Mouse (Mus musculus) urinary bladder, postnatal 25 days (tissue): Measurements from ENCODE around the gene Phldb2.

Experiments
- DNase-seq: peaks from one replicate; pipeline ENCODE4 v3.0.0; 2022; ENCODE audit warnings: low spot score

The Phldb2 gene

DNA sequence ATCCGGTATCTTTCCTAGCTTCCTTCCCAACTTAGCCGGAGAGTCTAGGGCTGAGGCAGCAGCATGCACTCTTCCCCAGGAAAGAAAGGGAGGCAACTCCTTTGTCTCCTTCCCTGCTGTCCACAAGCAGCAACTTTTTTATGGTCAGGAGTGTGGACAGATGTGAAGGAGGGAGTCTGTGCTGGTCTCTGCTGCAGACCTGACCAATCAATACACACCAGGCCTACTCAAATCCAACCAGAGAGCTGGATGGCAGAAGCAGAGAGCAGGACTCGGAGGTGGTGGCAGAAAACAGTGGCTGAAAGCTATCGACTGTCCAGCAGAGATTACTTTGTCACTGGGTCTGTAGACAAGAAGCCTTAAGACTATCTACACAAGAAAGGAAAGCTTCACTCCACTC lies at the start of gene Phldb2:
Gene Phldb2 (minus strand): TSS at position 205 of the 400 bp plus-strand sequence.
- no peak for DNase-seq

DNA sequence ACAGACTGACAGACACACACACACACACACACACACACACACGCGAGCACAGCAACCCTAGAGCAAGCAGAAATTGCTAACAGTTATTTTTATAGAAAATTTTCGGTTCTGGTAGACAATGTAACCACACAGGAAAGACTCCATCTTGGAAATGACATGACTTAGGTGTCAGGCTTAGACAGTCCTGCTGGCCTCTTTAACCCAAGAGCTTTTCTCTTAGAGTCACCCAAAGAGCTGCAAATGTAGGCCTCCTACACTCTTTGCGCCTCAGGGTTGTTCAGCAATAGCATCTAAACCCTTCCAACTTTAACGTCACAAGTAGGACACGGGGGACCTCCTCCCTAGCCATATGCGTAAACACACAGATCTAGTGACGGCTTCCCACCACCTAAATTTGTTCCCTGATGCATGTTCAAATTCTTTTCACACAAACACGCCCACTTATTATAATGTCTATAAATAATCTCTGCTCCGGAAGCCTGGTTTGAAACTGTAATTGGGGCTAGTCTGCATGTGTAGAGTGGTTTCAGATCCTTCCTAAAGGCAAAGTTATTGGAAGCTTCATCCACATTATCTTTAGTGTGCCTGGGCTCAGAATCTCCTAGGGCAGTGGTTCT lies 48.3 kb upstream of the Phldb2 start:
- no peak for DNase-seq

DNA sequence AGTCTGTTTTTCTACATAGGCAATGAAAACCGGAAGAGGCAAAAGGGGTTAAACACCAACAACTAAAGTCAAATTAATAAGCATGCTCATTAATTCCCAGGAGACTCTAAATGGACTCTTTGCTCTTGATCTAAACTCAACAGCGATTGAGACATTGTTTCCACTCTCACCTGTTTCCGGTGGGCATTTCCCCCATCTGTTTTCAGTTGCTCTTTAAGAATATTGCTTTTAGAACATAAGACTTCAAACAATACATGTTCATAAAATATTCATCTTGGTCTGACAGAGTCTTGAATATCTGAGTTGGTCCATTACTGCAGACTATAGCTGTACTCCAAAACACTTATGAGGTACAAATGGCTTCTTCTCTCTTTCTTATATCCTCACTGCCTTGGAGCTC lies 47.6 kb upstream of the Phldb2 start:
- DNase-seq, result no peak

DNA sequence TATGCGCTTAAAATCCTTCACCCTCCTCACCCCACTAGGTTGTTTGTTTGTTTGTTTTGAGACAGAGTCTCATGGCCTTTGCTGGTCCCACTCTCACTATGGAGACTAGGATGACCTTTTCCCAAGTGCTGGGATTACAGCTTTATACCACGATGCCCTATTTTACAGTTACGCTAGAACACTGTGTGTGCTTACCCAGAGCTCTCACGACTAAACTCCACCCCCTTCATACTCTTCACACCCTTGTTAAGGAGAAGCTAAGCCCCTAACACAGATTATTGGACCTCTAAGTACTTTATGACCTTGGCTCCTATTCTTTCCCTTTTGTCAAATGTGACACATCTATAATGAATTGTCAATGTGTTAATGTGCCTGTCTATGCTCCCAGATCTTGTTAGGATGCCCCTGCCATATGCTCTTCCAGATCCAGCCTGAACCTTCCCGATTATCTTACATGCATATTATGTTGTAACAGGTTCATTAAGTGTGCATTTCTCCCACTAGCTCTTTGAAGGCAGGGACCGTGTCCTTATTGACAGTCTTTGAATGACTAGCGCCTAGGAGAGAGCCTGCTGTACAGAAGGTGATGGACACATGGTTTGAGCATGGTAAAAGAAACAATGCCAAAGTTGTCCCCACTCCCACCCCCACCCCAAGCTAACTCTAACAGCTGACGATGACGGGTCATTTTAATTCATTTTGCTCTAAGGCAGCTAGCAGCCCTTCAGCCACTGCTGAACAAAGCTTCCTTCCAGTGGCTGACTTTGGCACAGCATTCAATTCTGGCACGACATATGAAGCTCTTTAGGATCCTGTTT lies 46.2 kb upstream of the Phldb2 start:
- no peak for DNase-seq

DNA sequence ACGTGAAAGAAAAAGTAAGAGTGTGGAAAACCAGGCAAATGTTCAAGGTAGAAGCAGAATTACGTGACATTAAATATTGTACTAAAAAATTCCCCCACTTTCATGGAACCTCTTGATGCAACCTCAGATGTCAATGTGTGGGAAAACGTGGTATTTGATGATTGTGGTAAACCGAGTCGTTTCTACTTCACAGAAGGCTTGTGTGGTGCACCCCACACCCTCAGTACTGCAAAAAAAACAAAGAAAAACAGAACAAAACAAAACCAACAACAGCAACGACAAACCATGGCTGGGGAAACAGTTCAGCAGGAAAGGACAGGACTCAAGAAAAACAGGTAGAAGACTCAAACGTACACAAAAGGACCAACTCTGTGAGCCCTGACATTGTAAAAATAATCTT lies 44.8 kb upstream of the Phldb2 start:
- DNase-seq, result no peak

DNA sequence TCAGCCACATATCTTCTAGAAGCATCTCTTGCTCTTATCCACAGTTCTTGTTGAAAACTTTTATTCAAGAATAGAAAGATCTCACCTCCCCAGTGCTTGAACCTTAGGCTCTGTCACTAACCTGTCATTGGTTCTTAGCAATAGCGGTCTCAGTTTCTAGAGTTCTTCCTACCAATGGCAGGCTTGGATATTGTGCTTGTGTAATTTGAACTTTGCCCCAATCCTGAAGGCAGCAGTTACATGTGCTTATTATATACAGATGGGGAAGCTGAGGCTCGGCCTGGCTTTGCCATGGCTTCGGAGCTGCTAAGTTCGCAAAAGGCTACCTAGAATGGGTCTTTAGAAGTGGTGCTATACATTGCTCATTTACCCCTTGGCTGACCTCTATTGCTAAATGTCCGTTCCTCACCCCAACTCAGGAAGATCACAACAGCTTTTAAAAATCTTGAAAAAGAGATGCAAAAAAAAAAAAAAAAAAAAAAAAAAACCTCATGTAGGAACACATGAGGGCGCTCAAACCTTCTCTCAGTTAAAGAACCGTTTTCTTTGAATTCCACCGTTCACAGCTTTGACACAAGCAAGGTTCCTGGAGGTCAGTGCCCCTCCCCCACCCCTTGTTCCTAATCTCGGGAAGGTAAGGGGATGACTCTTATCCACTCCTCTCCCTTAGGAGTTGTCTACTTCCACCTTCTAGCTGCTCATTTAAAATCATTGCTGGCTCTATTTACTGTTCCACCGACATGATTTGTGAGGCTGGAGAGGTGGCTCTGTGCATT lies 37.7 kb upstream of the Phldb2 start:
- DNase-seq, result no peak

DNA sequence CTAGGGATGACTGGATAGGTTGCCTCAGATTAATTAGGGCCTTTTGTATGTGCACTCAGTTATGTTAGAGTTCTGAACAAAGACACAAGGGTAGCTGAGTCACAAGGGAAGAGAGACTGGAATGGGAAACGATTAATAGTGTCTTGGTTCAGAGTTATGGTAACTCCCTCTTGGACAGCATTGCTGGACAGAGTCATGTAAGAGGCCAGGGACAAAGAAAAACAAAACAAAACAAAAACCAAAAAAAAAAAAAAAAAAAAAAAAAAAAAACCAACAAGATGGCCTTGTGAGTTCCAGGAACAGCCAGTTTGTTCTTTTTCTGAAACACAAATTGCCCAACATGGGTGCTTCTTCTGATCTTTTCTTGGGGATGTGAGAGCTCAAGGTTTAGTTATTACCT lies 32.8 kb upstream of the Phldb2 start:
- DNase-seq, result no peak

DNA sequence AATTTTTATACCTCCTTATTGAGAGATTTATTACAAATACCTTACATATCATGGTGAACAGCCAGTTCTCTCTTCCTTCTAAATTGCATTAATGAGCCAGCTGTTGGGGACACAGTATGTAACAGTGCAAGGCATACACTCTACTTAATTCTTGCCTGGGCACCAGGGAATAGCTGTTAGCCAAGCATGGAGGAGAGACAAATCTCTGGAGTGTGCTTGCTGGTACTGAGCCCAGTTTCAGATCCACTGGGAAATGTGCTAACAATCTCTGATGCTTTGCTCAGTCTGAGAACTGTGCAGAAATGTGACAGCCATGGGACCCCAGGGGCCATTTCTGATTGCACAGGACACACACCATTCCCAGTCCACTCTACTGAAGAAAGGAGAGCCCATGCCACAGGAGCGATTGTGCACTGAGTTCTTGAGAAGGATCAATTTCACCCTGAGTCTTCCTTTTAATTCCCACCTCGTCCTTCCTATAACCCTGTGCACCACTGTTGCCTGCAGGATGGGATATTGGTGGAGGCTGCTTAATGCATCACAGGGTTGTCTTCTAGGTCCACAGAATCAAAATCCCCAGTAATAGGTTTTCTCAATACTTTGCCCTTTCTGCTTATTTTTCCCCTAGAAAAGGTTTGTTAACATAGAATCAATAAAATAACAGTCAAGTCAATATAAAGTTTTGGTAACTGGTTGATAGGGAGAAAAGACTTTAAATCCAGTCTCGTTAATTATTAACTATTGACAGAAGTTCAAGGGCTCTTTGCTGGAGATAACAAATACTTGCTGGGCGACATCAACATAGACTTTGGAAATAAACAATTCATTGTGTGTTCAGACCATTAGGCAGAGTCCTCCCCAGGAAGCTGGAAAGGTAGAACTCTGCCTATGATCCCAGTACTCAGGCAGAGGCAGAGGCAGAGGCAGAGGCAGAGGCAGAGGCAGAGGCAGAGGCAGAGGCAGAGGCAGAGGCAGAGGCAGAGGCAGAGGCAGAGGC lies 31.5 kb upstream of the Phldb2 start:
- DNase-seq, result no peak

DNA sequence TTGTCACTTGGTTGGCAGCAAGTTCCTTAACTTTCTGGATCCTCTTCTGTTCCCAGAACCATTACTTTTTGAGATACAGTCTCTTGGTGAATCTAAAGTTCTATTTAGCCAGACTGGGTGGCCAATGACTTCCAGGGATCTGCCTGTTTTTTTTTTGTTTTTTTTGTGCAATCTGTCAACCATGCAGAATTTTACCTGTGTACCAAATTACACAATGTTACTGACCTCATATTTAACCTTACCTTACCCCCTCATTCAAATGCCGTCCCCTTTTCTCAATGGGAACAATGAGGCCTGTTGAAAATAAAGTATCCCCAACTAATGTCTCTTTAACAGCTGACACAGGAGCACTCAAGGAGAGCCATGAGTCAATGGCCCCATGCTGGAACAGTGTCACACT lies 22.9 kb upstream of the Phldb2 start:
- no peak for DNase-seq

DNA sequence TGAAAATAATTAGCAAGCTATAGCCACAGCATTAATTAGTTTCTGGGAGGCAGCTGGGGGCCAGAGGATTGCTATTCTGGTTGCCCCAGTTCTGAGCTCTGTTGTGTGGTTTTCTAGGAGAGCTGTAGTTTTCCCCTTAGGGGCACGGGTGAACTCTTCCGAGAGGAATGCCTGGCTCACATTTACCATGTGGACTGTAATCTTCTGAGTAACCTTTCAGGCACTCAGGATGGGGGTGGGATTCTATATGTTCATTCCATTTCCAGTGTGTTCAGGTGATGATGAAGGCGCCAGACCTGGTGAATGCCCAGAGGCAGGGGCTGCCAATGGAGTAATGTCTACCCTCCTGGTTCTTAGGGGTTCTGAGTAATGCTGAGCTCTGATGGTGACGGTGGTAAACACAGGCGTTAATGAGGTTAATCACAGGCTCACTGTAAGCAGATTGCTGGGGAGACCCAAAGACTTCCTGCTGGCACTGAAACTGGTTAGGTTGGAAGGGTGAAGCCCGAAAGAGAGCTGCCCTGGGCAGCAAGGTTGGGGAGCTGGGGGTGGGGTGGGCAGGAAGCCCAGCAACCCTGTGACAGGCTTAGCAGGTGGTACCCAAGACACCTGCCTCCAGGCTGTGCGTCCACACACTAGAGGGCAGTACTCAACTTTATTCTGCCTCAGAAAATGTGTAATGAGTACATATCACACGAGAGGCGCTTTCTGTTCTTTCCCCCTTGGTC lies 20.7 kb upstream of the Phldb2 start:
- DNase-seq, result no peak

DNA sequence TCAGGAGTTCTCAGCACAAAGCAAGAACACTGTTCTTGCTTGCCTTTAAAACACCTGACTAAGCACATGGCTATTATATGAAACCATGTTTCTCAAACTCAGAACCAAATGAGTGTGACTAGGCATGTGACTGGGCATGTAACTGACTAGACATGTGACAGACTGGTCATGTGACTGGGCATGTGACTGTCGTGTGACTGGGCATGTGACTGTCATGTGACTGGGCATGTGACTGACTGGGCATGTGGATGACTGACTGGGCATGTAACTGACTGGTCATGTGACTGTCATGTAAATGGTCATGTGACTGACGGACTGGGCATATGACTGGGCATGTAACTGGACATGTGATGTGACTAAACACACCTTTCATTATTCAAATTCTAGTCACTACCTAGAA lies 16.8 kb upstream of the Phldb2 start:
- DNase-seq, result no peak

DNA sequence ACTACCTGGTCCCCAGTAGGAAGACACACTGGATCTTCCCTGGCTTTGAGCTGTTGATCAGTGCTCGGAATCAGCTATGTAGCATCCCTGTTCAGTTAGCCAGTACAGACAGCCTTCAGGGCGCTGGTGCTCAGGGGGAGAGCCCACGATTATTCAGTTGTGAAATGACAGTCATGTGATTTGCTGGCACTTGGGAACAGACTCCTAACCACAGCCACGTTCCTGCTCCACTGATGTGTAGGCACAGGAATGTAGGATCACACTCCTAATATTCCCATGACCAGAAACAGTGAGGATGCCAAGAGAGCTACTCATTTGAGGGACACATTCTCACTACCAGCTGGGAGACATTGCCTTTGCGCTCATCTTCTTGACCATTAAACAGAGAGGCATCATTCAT lies 15.3 kb upstream of the Phldb2 start:
- DNase-seq, result no peak

DNA sequence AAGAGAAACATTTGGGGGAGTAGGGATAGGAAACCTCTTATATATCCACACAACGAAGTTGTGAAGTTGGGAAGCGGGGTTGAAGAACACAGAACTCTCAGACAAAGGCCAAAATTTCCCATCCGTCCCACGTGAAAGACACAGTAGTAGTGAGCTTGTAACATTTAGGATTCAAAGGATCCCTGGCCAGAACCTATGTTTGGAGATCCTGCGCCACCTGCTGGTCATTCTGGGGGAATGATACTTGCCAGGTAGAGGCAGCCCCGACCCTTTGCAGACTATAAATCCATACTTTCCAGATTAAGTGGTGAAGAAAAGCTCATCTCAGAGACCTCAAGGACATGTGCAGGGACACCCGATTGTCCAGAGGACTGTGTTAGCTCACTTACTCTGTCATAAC lies 14.1 kb upstream of the Phldb2 start:
- DNase-seq, result peak; percentile 78

DNA sequence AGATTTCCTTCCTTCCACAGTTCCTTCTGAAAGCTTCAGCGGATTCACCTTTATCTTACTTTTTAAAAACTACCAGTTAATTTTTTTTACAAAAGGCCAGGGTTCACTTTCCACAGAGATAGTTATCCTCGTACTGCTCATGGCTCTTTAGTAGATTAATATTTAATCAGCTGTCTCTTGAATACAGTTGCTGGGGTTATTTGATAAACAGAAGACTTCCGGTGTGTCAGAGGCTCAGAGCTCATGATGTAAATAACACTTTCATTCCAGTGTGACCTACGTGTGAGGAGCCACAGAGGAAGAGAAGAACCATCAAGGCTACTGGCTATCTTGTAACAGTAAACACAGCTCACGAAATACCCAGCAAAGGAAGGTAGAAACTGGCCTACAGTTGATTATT lies 13.2 kb upstream of the Phldb2 start:
- DNase-seq, result no peak

DNA sequence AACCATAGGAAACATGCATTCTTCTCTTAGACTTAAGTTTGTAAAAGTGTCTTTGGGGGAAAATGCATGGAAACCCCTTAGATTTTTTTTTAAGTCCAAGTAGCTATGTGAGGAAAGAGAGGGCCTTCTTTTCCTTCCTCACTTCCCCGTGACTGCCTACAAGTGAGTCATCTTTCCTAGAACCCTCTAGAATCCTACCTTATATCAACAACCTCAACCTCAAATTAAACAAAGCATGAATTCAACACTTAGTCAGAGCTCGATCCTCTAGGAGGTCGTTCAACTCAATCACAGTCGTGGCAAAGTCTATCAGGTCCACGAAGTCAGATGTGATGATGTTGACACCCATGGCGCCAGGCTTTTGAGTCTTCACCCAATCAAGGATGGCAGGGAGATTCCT lies 11.4 kb upstream of the Phldb2 start:
- DNase-seq, result no peak

DNA sequence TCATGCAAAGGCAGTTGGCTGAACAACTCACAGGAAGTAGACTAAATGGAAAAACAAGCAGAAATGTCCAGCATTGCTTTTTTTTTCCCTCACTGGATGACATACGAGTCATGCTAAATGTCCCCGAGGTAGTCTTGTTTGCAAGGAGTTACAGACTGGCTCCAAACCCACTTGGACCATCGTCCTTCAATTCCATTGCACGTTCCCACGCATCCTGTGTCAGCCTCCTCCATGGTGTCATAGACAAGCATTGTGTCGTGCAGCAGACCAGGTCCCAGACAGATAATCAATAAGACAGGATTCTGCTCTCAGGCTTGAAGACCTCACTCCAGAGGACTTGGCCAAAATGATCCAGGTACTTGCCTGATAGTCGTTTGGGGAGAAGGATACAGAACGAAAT lies 10.4 kb upstream of the Phldb2 start:
- no peak for DNase-seq

DNA sequence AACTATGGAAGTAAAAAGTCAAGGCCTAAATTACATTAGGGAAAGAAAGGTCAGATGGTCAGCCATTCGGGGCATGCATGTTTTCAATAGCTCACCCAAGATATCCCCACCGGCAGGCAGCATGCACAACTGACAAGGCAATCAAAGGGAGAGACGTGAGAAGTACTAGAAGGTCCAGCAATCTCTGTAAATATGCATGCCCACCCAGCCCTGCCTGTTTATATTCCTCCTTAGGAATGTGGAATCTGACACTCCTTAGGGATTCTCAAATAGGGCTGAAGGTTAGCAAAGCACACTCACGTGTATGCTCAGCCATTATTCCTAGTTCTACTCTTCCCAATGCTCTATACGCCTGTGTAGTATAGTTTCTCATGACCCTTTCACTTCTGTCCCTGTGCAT lies 9.7 kb upstream of the Phldb2 start:
- DNase-seq, result no peak

DNA sequence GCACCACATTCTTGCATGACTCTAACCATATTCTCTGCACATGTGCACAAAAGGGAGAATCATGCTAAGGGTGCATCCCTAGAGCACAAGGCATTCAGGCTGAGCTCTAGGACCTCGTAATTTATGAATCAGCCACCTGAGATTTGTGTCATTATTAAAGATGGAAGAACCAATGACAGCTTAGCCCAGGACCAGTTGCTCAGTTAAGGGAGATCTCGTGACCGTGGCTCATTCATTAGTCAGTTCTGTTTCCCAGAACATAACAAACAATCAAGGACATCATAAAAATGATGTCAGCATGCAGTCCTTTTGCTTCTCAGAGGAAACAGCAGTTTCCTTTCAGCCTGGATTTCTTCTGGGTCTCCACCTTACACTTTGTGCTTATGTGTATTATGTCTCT lies 7.6 kb upstream of the Phldb2 start:
- no peak for DNase-seq

DNA sequence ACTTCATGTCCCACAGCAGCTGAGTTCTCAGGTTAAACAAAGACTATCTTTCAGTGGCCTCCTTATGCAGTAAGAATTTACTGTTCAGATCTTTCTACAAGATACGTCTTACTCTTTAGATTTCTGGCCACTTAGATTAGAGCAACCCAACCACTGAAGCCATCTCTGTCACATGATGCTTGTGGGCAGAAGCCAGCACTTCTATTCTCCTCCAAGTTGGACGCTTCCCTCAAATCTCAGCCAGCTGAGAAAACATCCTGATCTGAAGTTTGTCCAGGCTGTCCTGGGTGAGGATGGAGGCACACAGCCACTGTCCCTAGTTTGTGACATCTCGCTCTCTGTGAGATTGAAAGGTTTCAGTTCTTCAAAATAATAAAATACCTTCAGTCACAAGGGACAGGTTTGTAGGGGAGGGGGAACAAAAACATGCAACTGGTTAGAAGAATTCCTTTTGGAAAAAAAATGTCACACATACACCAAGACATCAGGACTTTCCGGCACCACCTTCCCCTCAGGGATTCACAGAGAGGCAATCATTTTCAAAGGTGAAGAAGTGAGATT lies 3.1 kb upstream of the Phldb2 start:
- DNase-seq, result no peak

DNA sequence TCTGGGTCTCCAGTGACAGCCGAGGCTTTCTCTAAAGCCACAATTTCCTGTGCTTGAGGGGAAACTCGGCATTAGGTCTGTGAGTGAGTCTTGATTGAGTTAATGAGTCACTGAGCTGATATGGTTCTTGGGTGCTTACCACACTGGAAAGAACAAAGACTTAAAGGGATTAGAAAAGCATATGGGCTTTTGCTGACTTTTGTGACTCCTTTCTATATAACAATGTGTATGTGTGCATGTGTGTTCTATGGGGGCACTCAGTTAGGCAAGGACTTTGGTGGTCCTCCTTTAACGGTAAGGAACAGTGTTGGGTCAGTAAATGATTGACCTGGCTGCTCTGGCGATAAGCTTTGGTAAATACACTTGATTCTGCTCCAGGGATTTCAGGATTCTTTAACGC lies 897 bp downstream of the Phldb2 start:
- DNase-seq, result no peak

DNA sequence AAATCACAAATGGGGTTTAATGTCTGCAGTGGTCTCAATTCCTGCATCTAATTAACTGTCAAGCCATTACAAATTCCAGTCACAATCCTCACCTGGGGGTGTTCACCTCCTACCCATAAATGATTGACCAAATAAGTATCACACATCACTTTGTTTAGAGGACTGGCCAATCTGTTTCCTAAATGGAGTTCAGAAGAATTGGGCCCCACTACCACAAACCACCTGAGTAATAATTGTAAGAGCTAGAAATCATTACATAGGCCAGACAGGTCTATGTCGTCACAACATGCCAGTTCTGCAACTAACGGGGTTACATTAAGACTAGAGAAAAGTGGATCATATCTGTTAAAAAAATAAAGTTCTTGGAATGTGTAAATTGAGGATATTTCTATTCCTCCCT lies 1.4 kb downstream of the Phldb2 start:
- no peak for DNase-seq
